Mouse (Mus musculus) left cerebral cortex, adult 18-20 months (tissue): ENCODE data around the gene P2ry2. TPM values are rescaled to one million over a fixed set of nuclear protein-coding genes. Genes with fewer than 3 reads are reported as not detected.

Experiments used
- total RNA-seq, 2 experiments: library from RNA; stranded (reverse); gene quantifications; 2 replicates each; pipeline ENCODE4 v1.2.3; 2021

The P2ry2 gene
- total RNA-seq, 2 experiments from 2014 or later, result 1.5 to 1.6 TPM

Other genes with a start within 250 kb of the P2ry2 start
- gene Relt, start 149.4 kb downstream of the P2ry2 start, total RNA-seq, result 10 to 100 TPM; 13.2 to 21.8 TPM
- gene Arhgef17, start 80.8 kb downstream of the P2ry2 start, total RNA-seq, result 100 to 1,000 TPM; 136 to 141 TPM
- 1 to 10 TPM; 2.6 to 3.0 TPM for gene P2ry6, start 38.2 kb downstream of the P2ry2 start, total RNA-seq
- 10 to 100 TPM; 38.2 to 40.2 TPM for gene Fchsd2, start 80.0 kb upstream of the P2ry2 start, total RNA-seq